Mouse (Mus musculus) thymus, postnatal 25 days (tissue): ENCODE results near the gene Tspan32.

Experiments used
- DNase-seq: peaks from one replicate; pipeline ENCODE4 v3.0.0; 2022

Tspan32 gene

DNA sequence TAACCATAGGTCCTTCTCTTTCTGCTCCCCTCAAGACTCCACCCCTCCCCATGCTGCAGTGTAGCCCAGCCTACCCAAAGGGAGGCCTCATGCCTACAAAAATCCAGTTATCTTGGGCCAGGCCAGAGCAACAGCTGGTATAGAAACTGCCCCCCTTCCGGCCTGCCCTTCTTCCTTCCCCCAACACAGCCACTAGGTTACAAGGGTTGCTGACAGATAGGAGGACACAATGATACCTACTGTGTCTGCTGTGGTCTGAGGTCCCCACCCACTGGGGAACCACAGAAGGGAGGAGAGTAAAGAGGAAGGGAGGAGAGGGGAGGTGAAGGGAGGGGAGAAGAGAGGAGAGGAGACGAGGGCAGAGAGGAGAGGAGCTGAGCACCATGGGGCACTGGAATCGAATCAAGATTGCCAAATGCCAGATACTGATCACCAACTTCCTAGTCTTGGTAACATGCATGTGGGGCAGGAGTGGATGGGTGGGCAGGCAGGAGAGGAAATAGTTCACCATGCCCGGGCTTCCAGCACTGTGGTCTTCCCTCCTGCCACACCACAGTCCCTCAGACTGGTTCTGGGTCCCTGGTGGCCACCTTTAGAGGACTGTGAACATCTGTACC, at the start of gene Tspan32:
TSS of gene Tspan32 (plus strand) at position 320 of the 617 bp plus-strand sequence.
- peak; percentile 74 for DNase-seq

DNA sequence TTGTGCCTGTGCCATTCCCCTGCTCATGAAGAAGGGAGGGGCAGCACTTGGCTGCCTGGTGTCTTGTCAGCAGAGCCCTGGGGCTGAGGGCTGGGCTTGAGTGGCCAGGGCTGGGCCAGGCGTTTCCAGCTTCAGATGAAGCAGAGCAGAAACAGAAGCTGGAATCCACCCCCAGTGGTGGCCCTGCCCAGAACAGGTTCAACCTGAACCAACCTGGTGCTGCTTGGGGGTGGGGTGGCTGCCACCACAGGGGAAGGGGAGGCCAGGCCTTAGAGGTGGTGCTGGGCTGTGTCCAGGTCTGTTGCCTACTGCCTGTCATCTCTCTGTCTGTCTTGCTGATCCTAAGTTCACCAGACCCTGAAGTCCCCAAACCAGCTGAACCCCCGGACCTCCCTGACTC, 48.8 kb upstream of the Tspan32 start:
- DNase-seq: no peak

DNA sequence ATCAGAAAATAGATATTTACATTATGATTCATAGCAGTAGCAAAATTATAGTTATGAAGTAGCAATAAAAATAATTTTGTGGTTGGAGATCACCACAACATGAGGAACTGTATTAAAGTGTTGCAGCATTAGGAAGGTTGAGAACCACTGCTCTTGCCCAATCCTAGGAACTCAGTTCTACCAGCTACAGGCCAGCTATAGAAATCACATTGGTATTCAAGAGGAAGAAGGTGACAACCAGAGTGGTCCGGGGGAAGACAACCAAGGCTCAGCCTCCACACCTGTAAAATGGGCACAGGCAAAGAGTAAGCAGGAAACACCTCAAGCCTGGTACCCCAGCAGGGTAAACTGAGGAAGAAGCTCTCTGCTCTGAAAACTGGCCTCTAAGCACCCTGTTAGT, 46.0 kb upstream of the Tspan32 start:
- DNase-seq: no peak

DNA sequence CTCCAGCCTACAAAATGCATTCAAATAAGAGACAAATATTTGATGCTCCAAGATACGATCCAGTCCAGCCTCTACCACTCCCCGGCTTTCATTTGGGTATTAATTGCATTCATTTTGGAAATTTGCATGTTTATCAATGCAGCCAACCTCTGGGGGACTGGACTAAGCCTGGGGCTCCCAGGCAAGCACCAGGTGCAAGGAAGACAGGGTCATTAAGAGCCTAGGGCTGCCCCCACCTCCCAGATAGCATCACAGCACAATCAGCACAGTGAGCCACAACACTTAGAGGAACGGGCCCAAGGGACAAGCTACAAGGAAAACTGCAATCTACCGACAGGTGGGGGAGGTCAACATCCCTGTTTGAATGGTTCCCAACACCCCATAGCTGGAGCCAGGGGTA, 45.1 kb upstream of the Tspan32 start:
- DNase-seq: no peak

DNA sequence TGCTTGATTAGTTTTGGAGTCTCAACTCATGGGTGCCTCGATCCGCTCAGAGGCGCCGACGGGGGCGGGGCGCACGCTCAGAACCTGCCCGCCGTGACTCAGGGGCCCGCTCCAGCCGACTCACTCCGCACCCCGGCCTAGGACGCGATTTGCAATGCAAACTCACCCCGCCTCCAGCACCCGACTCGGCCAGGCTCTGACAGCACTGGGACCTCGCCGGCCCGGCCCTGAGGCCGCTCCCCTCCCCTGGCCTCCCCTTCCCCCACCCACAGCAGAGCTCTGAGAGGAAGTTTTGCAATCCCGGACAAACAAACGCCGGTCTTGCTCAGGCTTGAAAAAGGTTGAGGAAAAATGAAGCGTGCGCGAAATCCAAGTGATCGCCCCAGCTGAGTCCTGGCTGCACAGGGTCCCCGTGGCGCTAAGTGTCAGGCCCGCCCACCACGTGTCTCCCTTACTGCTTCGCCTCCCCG, 37.4 kb upstream of the Tspan32 start:
- no peak for DNase-seq

DNA sequence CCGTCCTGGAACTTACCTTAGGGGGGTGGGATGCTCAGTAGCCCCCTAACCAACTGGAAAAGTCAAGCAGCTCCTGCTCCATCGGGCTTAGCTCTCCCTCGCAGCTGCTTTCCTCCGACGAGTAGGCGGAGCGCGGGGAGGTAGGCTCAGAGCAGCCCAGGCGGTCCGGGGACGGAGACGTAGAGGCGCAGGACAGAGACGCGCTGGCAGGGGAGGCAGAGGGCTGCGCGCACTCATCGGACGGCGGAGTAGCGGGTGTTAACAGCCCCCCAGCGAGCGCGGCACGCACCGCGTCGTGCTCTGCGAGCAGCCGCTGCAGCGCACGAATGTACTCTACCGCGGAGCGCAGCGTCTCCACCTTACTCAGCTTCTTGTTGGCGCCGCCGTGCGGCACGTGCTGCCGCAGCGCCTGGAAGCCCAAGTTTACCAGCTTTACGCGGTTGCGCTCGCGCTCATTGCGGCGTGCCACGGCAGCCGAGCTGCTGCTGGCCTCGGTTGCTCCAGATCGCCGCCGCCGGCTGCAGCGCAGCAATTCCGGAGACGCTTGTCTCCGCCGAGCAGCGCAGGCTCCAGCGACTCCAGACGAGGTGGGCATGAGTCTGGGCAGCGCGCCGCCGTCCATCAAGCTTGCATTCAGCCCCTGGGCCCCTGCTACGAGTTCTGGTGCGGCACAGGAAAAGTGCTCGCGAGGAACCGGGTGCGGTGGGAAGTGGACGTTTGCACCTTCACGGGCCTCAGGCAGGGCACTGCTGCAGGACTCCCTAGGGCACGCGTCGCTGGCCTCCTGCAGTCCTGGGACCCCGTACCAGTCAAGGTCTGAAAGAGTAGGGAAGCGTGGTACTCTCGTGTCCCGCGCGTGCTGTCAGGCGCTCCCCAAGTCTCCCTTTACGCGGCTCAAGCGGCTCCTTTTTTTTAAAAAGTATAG, 36.7 kb upstream of the Tspan32 start:
- peak; percentile 35 for DNase-seq

DNA sequence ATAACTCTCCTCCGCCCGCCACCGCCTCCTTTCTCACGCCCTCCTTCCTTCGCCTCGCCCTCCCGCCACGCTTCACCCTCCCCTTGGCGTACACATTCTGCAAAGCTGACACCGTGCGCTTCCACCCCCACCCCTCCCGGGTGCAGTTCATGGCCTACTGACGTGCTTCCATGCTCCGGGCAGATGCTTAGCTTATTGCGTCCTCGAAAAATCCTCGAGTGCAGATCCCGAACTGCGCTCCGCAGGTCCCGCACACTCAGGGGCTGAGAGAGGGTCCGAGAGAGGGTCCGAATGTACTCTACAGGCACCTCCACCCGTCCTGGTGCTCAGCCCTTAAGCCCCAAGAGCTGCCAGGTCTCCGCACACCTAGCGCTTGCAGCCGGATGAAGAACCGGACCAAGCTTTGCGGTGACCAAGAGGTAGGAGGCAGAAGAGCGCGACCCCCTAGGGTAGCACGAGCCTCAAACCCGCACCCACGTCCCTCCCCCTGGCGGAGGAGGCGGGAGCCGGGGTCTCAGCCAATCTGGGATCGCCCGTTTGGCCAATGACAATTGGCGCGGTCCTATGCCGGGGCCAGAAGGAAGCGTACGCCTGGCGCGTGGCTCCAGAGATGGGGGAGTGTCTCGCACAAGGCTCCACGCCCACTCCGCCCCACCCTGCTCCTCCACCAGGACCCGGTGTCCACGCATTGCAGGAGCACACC, 35.9 kb upstream of the Tspan32 start, which contains the start of gene Ascl2:
TSS of gene Ascl2 (minus strand) at position 456 of the 703 bp plus-strand sequence.
- DNase-seq: no peak

DNA sequence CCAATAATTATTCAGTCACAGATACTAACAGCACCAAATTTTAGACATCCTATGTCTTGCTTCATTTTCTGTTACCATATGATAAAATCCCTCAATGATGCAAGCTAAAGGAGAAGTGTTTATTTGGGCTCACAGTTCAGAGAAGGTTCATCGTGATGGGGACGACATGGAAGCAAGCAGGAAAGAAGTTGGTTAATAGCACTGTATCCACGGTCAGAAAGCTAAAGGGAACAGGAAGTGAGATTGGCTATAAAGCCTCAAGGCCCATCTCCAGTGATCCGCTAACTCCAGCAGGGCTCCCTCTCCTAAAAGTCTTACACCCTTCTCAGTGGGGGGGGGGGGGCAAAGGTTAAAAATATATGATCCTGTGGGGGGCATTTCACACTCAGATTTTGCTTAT, 22.9 kb upstream of the Tspan32 start:
- no peak for DNase-seq

DNA sequence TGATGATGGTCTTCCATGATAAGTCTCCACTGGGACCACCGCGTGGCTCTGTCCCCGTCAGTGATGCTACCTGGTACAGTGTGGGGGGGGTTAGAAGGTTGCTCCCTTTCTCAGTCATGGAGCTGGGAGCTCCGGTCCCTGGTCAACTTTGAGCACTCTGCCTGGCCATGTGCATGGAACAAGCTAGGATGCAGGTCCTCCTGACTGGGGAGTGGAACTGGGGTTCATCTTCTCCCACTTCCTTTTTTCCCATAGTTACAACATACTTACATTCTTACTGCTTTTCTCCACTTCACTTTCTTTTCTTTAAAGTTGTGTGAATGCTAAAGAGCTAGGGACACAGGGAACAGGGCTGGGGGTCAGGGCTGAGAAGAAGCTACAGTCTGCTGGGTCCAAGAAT, 19.7 kb upstream of the Tspan32 start:
- no peak for DNase-seq

DNA sequence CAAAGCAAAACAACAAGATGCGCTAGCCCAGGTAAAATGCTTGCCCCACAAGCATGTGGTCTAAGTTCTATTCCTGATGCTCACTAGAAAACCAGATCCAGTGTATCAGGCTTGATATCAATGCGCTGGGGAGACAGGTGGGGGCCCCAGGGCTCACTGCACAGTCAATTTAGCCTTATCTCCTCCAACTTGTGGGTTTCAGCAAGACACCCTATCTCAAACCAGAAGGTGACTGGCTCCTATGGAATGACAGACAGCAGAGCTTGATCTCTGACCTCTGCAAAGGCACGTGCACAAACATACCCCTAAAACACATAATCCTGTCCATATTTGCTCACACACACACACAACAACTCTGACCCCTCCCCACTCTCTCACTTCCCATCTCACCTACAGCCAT, 17.1 kb upstream of the Tspan32 start:
- no peak for DNase-seq

DNA sequence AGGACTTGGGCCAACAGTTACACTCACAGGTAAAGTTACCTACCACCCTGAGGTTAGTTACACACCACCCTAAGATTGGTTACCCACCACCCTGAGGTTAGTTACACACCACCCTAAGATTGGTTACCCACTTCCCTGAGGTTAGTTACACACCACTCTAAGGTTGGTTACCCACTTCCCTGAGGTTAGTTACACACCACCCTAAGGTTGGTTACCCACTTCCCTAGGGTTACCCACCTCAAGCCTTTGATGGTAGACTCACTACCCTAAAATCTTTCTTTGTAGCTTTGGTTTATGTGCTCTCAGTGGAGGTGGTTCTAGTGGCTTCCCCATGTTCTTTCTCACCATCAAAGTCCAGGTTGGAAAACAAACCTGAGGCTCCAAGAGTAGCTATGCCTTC, 9.8 kb upstream of the Tspan32 start:
- DNase-seq: no peak

DNA sequence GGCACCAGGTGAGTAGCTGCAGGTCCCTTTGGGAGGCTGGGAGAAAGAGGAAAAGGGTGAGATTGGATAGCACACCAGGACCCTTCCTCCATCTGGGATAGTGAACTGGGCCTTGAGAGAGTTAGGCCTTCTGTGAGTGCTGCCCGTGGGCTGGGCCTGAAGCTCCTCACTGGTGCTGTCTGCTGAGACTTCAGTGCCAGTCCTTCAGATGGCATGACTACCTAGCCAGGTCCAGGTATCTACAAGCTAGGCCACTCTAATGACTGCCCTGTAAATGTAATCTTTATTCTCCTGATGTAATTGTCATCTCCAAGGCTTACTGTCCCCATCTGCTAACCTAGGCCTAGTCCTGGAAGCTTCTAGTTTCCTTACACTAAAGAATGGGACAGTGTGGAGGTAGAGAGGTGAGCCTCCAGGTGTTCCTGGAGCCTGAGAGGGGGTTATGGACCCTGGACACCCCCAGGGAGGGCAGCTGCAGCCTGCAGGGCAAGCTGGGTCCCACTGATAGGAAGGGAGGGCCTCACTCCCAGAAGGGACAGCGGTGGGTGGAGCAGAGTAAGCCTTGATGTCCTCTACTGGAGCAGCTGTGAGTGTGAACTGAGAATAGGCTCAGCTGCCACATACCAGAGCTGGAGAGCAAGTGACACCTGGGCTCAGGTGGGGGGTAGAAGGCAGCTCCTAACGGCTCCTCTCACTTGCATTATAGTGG, 9.1 kb upstream of the Tspan32 start:
- DNase-seq: no peak

DNA sequence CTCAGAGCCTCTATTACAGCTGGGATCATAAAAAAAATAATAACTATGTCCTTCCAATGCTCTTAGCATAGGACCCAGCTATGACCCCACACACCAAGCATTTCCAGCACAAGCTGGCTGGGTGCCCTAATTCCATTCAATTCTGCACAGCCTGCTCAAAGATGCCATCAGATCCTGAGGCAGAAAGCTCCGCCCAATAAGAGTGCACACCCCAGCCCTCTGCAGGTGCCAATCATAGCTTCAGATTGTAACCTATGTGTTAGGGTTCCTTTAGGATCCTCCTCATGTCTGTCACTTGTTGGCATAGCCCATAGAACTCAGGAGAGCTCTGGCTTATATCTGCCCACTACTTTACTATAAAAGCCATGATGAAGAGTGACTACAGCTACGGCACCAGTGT, 7.8 kb upstream of the Tspan32 start:
- DNase-seq: no peak

DNA sequence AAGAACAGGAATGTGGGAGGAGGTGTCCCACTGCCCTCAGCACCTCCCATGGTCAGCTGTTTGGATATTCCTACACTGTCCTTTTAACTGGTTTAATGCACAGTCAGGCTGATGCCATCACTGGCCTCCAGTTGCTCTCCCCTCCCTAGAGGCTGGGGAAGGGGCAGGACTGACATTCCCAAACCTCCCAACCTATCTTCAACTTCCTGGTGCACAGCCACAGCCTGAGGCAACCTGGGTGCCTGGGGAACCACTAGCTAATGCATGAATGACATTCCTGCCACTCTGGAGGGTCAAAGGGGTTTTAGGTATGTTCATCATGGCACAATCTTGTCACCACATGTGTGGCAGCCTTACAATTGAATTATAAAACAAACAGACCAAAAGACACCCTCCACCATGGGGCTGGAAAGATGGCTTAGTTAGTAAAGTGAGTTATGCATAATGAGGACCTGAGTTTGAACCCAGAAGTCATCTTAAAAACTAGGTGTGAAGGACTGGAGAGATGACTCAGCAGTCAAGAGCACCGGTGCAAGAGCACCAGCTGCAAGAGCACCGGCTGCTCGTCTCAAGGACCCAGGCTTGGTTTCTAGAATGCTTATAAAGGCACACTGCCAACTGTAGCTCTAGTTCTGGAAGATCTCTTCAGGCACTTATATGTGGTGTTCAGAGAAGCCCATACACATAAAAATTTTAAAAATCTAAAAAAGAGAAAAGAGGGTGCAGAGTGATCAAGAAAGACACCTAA, 7.3 kb upstream of the Tspan32 start:
- DNase-seq: no peak

DNA sequence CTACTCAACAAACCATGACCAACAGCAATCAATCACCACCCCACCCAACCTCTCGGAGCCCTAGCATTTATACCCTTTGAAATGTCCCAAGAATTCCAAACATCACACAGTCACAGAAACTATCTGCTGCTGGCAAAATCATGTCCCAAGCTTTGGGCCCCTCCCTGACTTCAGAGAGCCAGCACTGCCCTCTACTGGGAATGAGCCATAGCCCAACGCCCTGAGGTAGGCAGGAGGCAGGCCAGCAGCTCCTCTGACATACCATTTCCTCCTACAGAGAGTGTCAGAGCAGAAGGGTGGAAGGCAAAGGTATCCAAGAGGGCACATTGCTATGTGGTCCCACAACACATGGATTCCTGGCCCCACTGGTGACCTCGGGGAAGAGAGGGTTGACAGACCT, 2.2 kb upstream of the Tspan32 start:
- peak; percentile 39 for DNase-seq

DNA sequence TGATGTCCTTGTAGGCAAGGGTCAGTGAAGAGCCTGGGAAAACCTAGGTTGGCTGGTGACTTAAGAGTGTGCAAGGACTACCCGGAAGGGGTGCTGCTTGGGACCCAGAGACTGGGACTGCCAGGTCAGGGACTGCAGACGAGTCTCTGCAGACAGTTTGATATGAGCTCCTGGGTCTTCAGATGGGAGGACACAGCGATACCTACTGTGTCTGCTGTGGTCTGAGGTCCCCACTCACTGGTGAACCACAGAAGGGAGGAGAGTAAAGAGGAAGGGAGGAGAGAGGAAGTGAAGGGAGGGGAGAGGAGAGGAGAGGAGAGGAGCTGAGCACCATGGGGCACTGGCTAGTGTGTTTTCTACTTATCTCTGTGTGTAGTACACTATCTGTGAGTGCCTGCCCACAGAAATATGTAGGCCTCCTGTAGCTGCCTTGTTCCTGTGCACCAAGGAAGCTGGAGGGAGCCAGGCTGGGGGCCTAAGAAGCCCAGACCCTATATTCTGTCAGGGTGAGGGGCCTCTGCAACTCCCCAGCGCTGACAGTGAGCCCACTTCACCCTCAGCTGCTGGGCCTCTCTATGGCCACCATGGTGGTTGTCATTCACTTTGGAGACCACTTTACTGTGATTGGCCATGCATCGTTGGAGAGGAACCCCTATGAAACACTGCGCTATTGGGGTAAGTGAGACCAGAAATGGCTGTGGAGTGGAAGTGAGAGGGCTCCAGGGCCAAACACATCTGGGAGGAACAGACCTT, 674 bp downstream of the Tspan32 start:
- DNase-seq: peak; percentile 68

DNA sequence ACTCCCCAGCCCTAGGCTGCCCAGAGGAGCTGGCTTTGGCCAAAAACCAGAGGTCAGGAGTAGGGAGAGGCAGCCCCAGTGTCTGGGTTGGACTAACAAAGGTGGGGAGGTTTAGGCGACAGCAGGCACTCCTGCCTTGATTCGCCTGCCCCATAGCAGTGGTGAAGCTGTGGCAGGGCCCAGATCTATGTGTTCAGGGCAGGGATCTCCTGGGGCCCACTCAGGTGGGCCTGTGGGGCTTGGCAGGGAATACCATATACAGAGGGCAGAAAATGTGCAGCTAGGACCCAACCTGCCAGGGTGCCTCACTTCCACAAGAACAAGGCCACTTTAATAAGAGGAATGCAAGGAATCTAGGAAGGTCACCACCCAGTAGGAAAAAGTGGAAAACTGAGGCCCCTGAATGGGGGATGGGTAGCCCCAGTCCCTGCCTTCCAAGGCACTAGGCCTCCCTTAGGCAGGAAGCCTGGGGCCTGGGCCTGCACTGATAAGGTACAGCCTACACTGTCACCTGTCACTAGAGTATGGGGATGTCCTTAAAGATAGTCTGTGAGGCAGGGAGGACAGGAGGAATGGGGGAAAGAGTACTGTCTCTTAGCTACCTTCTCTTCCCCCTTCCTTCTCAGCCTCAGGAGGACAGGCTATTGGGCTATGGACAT, 1.4 kb downstream of the Tspan32 start:
- DNase-seq: peak; percentile 42

DNA sequence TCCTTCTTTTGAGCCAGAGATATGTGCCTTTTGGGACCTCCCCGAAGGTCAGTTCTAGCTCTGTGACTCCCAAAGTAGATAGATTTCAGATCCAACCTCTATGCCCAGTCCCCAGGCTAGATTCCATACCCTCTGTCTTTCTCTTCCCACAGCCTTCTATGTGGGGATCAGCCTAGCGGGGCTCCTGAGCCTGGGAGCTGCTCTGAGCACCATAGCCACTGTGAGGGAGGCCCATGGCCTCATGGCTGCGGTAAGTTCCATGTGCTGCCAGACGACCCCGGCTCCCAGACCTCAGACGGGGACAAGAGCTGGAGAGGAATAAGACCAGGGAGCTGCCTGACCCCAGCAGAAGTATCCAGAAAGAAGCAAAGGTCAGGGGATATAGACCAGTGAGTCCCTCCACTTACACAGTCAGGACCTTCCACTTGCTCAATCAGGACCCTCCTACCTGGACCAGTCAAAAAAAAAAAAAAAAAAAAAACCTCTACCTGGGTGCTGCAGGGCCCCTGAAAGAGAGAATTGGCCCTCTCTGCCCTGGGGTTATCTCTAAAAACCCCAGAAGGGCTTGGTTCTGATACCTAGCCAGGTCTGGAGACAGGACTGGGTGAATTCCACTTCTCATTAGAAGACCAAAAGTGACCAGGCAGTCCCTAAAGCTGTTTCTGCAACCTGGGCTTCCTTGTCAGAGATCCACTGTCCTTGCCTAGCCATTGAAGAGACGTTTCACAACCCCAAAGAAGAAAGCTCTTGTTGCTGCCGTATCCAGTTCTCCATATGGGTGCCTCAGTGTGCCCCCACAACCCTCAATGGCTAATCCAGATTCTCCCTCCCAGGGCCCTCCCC, 2.1 kb downstream of the Tspan32 start:
- DNase-seq: no peak

DNA sequence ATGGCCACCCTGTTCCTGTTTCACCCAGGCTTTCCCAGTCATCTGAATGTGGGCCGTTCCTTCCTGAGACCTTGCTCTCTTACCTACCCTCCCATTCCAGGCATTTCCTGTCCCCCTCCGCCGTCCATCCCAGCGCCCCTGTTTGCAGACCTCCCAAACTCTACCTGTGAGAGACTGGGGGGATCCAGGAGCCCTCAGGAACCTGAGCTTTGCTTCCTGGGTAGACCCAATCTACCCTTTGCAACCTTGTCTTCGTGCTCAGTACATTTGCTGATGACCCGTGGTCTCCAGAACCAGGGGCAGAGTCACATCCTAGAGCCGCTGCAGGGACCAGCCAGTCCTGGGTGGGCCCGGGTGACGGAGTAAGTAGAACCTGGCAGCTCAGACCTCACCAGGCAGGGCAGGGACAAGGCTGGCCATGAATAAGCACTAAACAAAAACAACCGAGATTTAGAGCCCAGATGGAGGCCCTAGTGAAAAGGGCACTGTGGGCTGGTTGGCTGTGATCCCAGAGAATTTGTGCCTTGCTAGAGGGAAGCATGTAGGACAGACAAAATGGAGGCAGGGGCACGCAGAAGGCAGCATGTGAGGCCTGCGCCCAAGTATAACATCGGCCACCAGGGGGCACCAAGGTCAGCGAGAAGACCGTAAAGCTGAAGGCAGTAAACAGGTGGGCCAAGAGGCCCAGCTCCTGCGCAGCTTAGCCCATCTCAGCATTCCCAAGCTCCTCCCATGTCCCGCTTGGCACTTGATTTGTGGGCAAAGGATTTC, 2.9 kb downstream of the Tspan32 start:
- DNase-seq: peak; percentile 96
